Mouse (Mus musculus) cerebellum, postnatal 25 days (tissue): ENCODE measurements around the gene Asgr1.
"Not testable (repeated sequence)": the region's sequence is repeated elsewhere in the genome, so short reads cannot be mapped to it uniquely, and the experiment has no call there.

Experiments used
- DNase-seq, 2 experiments: peaks; one replicate each; pipeline ENCODE4 v3.0.0; 2021; ENCODE audit warnings: mixed read lengths in 2 of 2

Asgr1 gene

GRCm38 (mm10) chr11:70053898-70054570 lies at the start of gene Asgr1:
TSS of gene Asgr1 (plus strand) at chr11:70054085.
- DNase-seq = no peak

- DNase-seq = no peak
These were observed 48.4 kb upstream of the Asgr1 start for GRCm38 (mm10) chr11:70005521-70005920.

- DNase-seq = no peak
These were observed 43.9 kb upstream of the Asgr1 start for GRCm38 (mm10) chr11:70010033-70010432.

GRCm38 (mm10) chr11:70010548-70010947 lies 43.3 kb upstream of the Asgr1 start:
- no peak for DNase-seq

- no peak for DNase-seq
These were observed 42.9 kb upstream of the Asgr1 start for GRCm38 (mm10) chr11:70010961-70011360.

GRCm38 (mm10) chr11:70012931-70013330 lies 41.0 kb upstream of the Asgr1 start:
- no peak for DNase-seq

GRCm38 (mm10) chr11:70013408-70013807 lies 40.5 kb upstream of the Asgr1 start:
- no peak for DNase-seq

GRCm38 (mm10) chr11:70014051-70014450 lies 39.8 kb upstream of the Asgr1 start:
- DNase-seq = no peak

- DNase-seq = peak; percentile 91 to 94
These were observed 38.9 kb upstream of the Asgr1 start, which contains the start of gene Acadvl for GRCm38 (mm10) chr11:70014880-70015558. TSS of gene Acadvl (minus strand) at chr11:70015411.

GRCm38 (mm10) chr11:70015677-70016076 lies 38.2 kb upstream of the Asgr1 start:
- no peak for DNase-seq

GRCm38 (mm10) chr11:70016177-70016576 lies 37.7 kb upstream of the Asgr1 start:
- DNase-seq = not testable (repeated sequence)

- no peak for DNase-seq
These were observed 37.2 kb upstream of the Asgr1 start, which contains the start of gene Dlg4 for GRCm38 (mm10) chr11:70016669-70017068. TSS of gene Dlg4 (plus strand) at chr11:70016942.

- DNase-seq = no peak
These were observed 36.6 kb upstream of the Asgr1 start for GRCm38 (mm10) chr11:70017199-70017767.

- DNase-seq = peak; percentile 79 to 88
These were observed 35.5 kb upstream of the Asgr1 start for GRCm38 (mm10) chr11:70018131-70018990.

- no peak for DNase-seq
These were observed 34.3 kb upstream of the Asgr1 start for GRCm38 (mm10) chr11:70019495-70020021.

GRCm38 (mm10) chr11:70020022-70020631 lies 33.8 kb upstream of the Asgr1 start:
- DNase-seq = peak in 1 of 2 experiments; percentile 45

GRCm38 (mm10) chr11:70020731-70021263 lies 33.1 kb upstream of the Asgr1 start:
- peak; percentile 71 to 82 for DNase-seq

GRCm38 (mm10) chr11:70021264-70022132 lies 32.4 kb upstream of the Asgr1 start:
- DNase-seq = peak; percentile 91 to 96

- DNase-seq = peak in 1 of 2 experiments; percentile 68
These were observed 30.3 kb upstream of the Asgr1 start for GRCm38 (mm10) chr11:70023481-70024150.

GRCm38 (mm10) chr11:70024151-70024514 lies 29.8 kb upstream of the Asgr1 start:
- no peak for DNase-seq
